18 mouse cellular contexts compared by ENCODE assay signal in the genomic region with DNA sequence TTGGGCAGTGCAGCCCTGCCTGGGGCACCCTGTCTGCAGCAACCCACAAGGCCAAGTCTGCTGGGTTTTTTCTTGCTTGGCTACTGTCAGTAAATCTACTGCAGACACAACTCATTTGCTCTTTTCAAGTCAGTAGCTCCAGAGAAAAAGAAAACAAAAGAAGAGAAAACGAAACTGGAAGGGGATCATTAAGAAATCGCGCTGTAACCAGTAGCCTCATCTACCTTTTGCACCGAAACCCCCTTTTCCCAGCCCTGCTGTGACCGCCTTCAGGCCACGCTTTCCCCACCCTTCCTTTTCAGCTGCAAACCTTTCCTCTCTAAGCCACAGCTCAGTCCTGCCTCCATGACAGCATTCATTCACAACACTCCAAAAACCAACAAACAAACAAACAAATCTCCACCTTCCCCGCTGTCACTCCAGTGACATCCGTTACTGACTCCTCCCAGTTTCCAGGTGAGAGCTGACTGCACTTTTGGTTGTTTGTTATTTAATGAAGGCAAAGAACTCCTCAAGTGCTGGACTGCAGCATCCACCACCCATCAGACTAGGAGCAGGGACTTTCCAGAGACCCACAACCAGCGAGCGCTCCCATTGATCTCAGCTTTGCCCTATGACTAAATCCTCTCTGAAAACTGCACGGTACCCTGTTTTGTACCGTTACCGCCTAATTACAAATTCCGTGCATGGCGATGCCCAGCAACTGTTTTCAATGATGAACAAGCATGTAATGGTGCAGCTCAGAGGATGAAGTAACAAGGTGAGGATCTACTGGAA. TPM values are rescaled to one million over a fixed set of nuclear protein-coding genes. Genes with fewer than 3 reads are reported as not detected.
"Had no signal": no experiment of that assay in that cellular context is flagged by ENCODE, and none has a peak within 500 bp of the region (broad histone marks: within the 10 kb centered on the region; RNA-seq: fewer than 3 reads in every experiment).

No protein-coding gene starts in this region.

- DNase-seq: lung, embryonic 14.5 days; lung, postnatal 10 days; retina, postnatal 1 day; right cerebral cortex, postnatal 4 days; thymus, adult 2 months; thymus, postnatal 25 days had no signal

- ATAC-seq: midbrain, embryonic 16.5 days had no signal

- H3K36me3 ChIP-seq: stomach, embryonic 15.5 days had no signal

- H3K9me3 ChIP-seq: limb, embryonic 10.5 days; liver, embryonic 15.5 days; megakaryocyte, embryonic 14.5 days; neural tube, embryonic 13.5 days; stomach, embryonic 15.5 days had no signal

- H3K27me3 ChIP-seq: liver, embryonic 15.5 days; megakaryocyte, embryonic 14.5 days; neural tube, embryonic 13.5 days; stomach, embryonic 15.5 days had no signal

- H3K4me1 ChIP-seq: limb, embryonic 10.5 days; neural tube, embryonic 13.5 days; stomach, embryonic 15.5 days had no signal

- H3K27ac ChIP-seq: kidney, postnatal 0 days; limb, embryonic 10.5 days; liver, embryonic 15.5 days; macrophage; neural tube, embryonic 13.5 days; stomach, embryonic 15.5 days had no signal

- H3K4me3 ChIP-seq: limb, embryonic 10.5 days; liver, embryonic 15.5 days; megakaryocyte, embryonic 14.5 days; neural tube, embryonic 13.5 days; stomach, embryonic 15.5 days had no signal

RNA-seq across cellular contexts. Expression of gene Gm20379, which starts 26.5 kb away (rescaled TPM):
- polyA plus RNA-seq: large intestine, adult 2 months; macrophage; spleen, adult 2 months; testis, adult 2 months; thymus, adult 2 months; urinary bladder, adult 2 months had no signal
